Mouse (Mus musculus): ENCODE results near the gene Zfp870. TPM values are rescaled to one million over a fixed set of nuclear protein-coding genes. Genes with fewer than 3 reads are reported as not detected.

The Zfp870 gene
- polyA plus RNA-seq, 1 experiment from 2014 or later: 5.3 TPM

DNA sequence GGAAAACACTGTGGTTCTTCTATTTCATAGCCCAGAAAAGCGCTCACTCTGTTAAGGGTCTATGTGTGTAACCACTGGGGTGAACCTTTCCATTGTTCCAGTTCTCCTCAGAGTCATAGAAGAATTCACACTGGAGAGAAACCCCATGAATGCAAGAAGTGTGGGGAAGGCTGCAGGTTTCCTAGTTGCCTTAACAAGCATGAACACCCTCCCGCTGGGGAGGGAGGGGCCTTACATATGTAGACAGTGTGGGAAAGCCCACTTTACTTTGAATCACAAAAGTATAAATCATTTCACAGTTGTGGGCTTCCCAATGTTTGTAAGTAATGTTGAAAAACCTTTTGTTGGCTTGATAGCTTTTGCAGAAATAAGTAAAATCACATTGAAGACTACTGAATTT, 50.1 kb downstream of the Zfp870 start:
- peaks cover 5% of the 10 kb centered on the region; the same call in 1 of the 2 replicates for H3K4me1 ChIP-seq
- H3K4me3 ChIP-seq: no peak overlapping the region
- H3K36me3 ChIP-seq: no peaks in the 10 kb centered on the region
- H3K9me3 ChIP-seq: no peaks in the 10 kb centered on the region
- no peak for DNase-seq (ENCODE audit: low spot score)
- 79% methylated on average over 2 of the region's 2 CpGs for WGBS
- no peaks in the 10 kb centered on the region for H3K27me3 ChIP-seq (ENCODE audit: insufficient read depth, poor library complexity, severe bottlenecking)
- H3K27ac ChIP-seq: no peak overlapping the region

DNA sequence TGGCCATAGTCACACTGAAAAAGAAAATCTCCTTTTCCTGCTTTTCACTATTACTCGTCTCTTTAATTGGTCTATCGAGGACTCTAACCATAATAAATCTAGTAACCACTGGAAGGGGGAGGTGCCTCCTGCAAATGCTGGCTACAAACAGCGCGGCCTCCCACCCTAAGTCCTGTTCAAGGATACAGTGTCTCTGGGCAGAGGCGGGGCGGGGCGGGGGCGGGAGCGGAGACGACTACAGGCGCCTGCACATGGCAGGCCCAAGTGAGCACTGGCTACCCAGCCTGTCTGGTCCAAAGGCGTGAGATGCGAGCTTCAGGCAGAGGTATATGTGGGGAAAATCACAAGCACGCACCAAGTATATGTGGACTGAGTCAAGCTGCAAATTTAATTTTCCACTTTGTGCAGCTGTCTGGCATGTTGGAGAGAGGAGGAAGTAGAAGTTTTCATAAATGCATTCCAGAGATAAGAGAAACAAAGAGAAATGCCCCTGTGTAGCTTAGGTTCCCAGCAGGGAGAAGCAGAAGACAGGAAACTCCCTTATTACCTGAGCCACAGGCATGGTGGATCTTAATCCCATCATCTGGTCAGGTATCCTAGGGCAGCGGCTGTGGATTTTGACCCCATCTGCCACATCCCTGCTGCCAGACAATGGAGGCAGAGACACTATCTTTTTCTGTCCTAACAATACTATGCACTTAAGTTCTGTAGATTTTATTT, 52.2 kb downstream of the Zfp870 start:
- Histone ChIP-seq H3K4me3 (no peak overlapping the region), H3K27me3 (ENCODE audit: insufficient read depth, poor library complexity, severe bottlenecking) (no peaks in the 10 kb centered on the region), H3K4me1 (peaks cover 5% of the 10 kb centered on the region; the same call in 1 of the 2 replicates), H3K9me3 (no peaks in the 10 kb centered on the region), H3K27ac (no peak overlapping the region), H3K36me3 (no peaks in the 10 kb centered on the region)
- WGBS: 34% methylated on average over 15 of the region's 15 CpGs
- peak; percentile 75 for DNase-seq (ENCODE audit: low spot score)

DNA sequence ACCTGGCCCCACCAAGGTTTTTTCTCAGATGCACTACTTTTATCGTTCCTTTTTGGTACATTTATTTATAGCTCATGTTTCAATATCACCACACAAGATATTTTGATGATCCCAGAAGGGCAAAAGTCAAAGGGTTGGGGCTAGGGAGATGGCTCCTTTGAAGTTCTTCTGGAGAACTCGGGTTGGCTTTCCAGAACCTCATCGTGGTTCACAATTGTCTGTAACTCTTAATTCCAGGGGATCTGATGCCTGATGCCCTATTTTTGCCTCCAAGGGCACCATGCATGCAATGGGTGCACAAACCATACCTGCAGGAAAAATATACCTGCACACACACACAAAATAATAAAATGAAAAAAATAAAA, 61.0 kb downstream of the Zfp870 start:
- H3K36me3 ChIP-seq: peaks cover 15% of the 10 kb centered on the region
- DNase-seq (ENCODE audit: low spot score): no peak
- 33% methylated on average over 3 of the region's 3 CpGs for WGBS
- H3K9me3 ChIP-seq: no peaks in the 10 kb centered on the region
- no peaks in the 10 kb centered on the region for H3K27me3 ChIP-seq (ENCODE audit: insufficient read depth, poor library complexity, severe bottlenecking)
- peaks cover 7% of the 10 kb centered on the region; the same call in 1 of the 2 replicates for H3K4me1 ChIP-seq
- H3K4me3 ChIP-seq: peak overlapping the region; percentile 73
- H3K27ac ChIP-seq: peak overlapping the region; percentile 95

DNA sequence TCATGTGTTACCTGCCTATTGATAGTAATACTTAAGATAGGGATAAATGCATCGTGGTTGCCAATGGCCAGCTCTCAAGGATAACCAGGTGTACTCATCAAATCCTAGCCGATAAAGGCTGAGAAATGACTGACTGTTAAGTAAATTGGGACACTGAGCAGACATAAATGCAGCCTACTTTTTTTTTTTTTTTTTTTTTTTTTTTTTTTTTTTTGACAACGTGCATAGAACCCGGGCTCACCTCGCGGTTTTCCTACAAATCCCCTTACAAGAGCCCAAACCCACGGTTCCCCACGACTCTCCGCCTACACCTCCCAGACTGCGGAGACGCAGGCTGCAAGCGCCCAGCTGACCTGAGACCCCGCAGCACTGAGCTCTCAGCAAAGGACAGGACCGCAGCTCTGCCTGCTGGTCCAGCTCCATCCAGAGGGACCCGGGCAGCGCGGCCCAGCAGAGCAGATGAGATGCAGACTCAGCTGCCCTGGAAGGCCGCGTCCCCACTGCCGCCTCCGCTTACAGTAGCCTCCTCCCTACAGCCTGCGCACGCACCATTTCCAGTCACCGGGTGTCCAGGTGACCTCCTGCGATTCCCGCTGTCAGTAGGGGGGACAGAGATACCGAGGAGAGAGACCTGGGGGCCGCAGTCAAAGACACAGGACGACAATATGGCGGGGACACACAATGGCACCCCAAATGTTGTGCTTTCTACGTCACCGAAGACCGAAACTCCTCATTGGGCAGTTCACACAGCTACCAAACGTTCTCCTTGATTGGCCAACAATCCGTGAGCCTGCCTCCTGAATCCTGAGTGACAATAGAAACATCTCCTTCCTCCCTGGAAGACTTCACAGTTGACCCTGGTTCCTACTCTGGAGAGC, 61.7 kb downstream of the Zfp870 start, which contains the start of gene Zfp799:
Gene Zfp799, minus strand, starts transcription at position 722 of the 878 bp plus-strand sequence.
- 2% methylated on average over 35 of the region's 35 CpGs for WGBS
- Histone ChIP-seq H3K4me1 (peaks cover 7% of the 10 kb centered on the region; the same call in 1 of the 2 replicates), H3K27ac (peak within 1 kb of the TSS; percentile 95), H3K4me3 (peak within 1 kb of the TSS; percentile 73), H3K9me3 (no peaks in the 10 kb centered on the region), H3K27me3 (ENCODE audit: insufficient read depth, poor library complexity, severe bottlenecking) (no peaks in the 10 kb centered on the region), H3K36me3 (peaks cover 21% of the 10 kb centered on the region)
- peak; percentile 94 for DNase-seq (ENCODE audit: low spot score)

Other genes with a start within 250 kb of the Zfp870 start
- gene Cyp4f40, start 232.7 kb downstream of the Zfp870 start, polyA plus RNA-seq (2016; fragmentation: Nextera tagmentation; extraction: Ambion mirVana): not detected in 2 replicates
- gene Cyp4f15, start 206.0 kb downstream of the Zfp870 start, polyA plus RNA-seq (2016; fragmentation: Nextera tagmentation; extraction: Ambion mirVana): 0.41 and 0.83 TPM in 2 replicates
- gene Zfp871, start 103.4 kb downstream of the Zfp870 start, polyA plus RNA-seq (2016; fragmentation: Nextera tagmentation; extraction: Ambion mirVana): 27.3 and 30.4 TPM in 2 replicates
- gene Zfp811, start 81.7 kb downstream of the Zfp870 start, polyA plus RNA-seq (2016; fragmentation: Nextera tagmentation; extraction: Ambion mirVana): 1.2 and 2.4 TPM in 2 replicates
- 8.5 and 8.7 TPM in 2 replicates for gene Zfp799, start 61.4 kb downstream of the Zfp870 start, polyA plus RNA-seq (2016; fragmentation: Nextera tagmentation; extraction: Ambion mirVana)
- not detected in 2 replicates for gene Cyp4f14, start 25.7 kb upstream of the Zfp870 start, polyA plus RNA-seq (2016; fragmentation: Nextera tagmentation; extraction: Ambion mirVana)
- 8.9 TPM in 2 replicates for gene Cyp4f13, start 55.8 kb upstream of the Zfp870 start, polyA plus RNA-seq (2016; fragmentation: Nextera tagmentation; extraction: Ambion mirVana)
- 7.7 and 7.8 TPM in 2 replicates for gene Zfp472, start 74.2 kb upstream of the Zfp870 start, polyA plus RNA-seq (2016; fragmentation: Nextera tagmentation; extraction: Ambion mirVana)
- gene Zfp952, start 101.5 kb upstream of the Zfp870 start, polyA plus RNA-seq (2016; fragmentation: Nextera tagmentation; extraction: Ambion mirVana): 8.6 and 8.9 TPM in 2 replicates
- gene Zfp763, start 141.8 kb upstream of the Zfp870 start, polyA plus RNA-seq (2016; fragmentation: Nextera tagmentation; extraction: Ambion mirVana): 7.1 and 8.0 TPM in 2 replicates
- gene 4921501E09Rik, start 176.4 kb upstream of the Zfp870 start, polyA plus RNA-seq (2016; fragmentation: Nextera tagmentation; extraction: Ambion mirVana): not detected in 2 replicates
- gene Zfp563, start 197.7 kb upstream of the Zfp870 start, polyA plus RNA-seq (2016; fragmentation: Nextera tagmentation; extraction: Ambion mirVana): 5.0 and 5.8 TPM in 2 replicates
- 0.18 TPM in 1 of 2 replicates, not detected in the other for gene Morc2b, start 248.0 kb upstream of the Zfp870 start, polyA plus RNA-seq (2016; fragmentation: Nextera tagmentation; extraction: Ambion mirVana)